Mouse (Mus musculus): ENCODE measurements around the gene Trabd.
A peak's percentile ranks its signal among the peaks of the same experiment; 100 is the strongest.

Gene Trabd

GRCm38 (mm10) chr15:89126622-89127021 lies 51.7 kb downstream of the Trabd start:
- no peak for DNase-seq (ENCODE audit: low spot score in 2 of 2)

- DNase-seq (ENCODE audit: low spot score in 2 of 2), result no peak
Observed at GRCm38 (mm10) chr15:89127364-89127940, 52.5 kb downstream of the Trabd start.

GRCm38 (mm10) chr15:89128382-89129350 lies 53.7 kb downstream of the Trabd start, which contains the start of gene Hdac10:
TSS of gene Hdac10 (minus strand) at chr15:89128700.
- peak; percentile 62 to 75 for DNase-seq (ENCODE audit: low spot score in 2 of 2)

- no peak for DNase-seq (ENCODE audit: low spot score in 2 of 2)
Observed at GRCm38 (mm10) chr15:89130245-89130644, 55.3 kb downstream of the Trabd start.

- DNase-seq (ENCODE audit: low spot score in 2 of 2), result peak in 1 of 2 experiments; percentile 35
Observed at GRCm38 (mm10) chr15:89131316-89131715, 56.4 kb downstream of the Trabd start.
